Mouse (Mus musculus): ENCODE results near the gene Fam110a. TPM values are rescaled to one million over a fixed set of nuclear protein-coding genes. Genes with fewer than 3 reads are reported as not detected.
A peak's percentile ranks its signal among the peaks of the same experiment; 100 is the strongest.

Fam110a gene
- polyA plus RNA-seq, 1 experiment from 2014 or later: 29.0 TPM

GRCm38 (mm10) chr2:151982476-151982875 lies 2.5 kb upstream of the Fam110a start:
- DNase-seq (ENCODE audit: low spot score) (no peak), ATAC-seq (replicated peaks; ENCODE audit: low FRiP score, low read depth) (no peak)
- Histone ChIP-seq H3K9ac (ENCODE audit: low read depth, low read length) (no peak overlapping the region), H3K4me2 (ENCODE audit: low read length) (no peak overlapping the region), H3K9me3 (replicated peaks; ENCODE audit: low read length) (no peaks in the 10 kb centered on the region), H3K27me3 (ENCODE audit: insufficient read depth, low read length) (no peaks in the 10 kb centered on the region), H3K27ac (no peak overlapping the region), H3K4me3 (replicated peaks; ENCODE audit: low read depth, low read length) (no peak overlapping the region), H3K4me1 (replicated peaks; ENCODE audit: insufficient read depth, low read length) (peaks cover 18% of the 10 kb centered on the region; the same call in 1 of the 2 replicates), H3K36me3 (ENCODE audit: insufficient read depth, low read length) (no peaks in the 10 kb centered on the region)
- no peak for TF ChIP-seq CTCF (IDR thresholded peaks at IDR 0.05; ENCODE audit: low read depth)

- H3K27me3 ChIP-seq (ENCODE audit: insufficient read depth, low read length): no peaks in the 10 kb centered on the region
- H3K27ac ChIP-seq: no peak overlapping the region
- H3K4me1 ChIP-seq (replicated peaks; ENCODE audit: insufficient read depth, low read length): peaks cover 21% of the 10 kb centered on the region; the same call in 1 of the 2 replicates
- no peaks in the 10 kb centered on the region for H3K9me3 ChIP-seq (replicated peaks; ENCODE audit: low read length)
- H3K36me3 ChIP-seq (ENCODE audit: insufficient read depth, low read length): no peaks in the 10 kb centered on the region
- no peak overlapping the region for H3K4me2 ChIP-seq (ENCODE audit: low read length)
- TF ChIP-seq CTCF (IDR thresholded peaks at IDR 0.05; ENCODE audit: low read depth): no peak
- no peak overlapping the region for H3K9ac ChIP-seq (ENCODE audit: low read depth, low read length)
- WGBS: 77% methylated on average over 6 of the region's 6 CpGs
- no peak overlapping the region for H3K4me3 ChIP-seq (replicated peaks; ENCODE audit: low read depth, low read length)
- ATAC-seq (replicated peaks; ENCODE audit: low FRiP score, low read depth) (no peak), DNase-seq (ENCODE audit: low spot score) (no peak)
These were observed 1.2 kb upstream of the Fam110a start for GRCm38 (mm10) chr2:151981268-151981667.

GRCm38 (mm10) chr2:151980355-151980693 lies 305 bp upstream of the Fam110a start:
- peak; percentile 9 for ATAC-seq (replicated peaks; ENCODE audit: low FRiP score, low read depth)
- peak overlapping the region; percentile 94 for H3K4me2 ChIP-seq (ENCODE audit: low read length)
- peak overlapping the region; percentile 83 for H3K9ac ChIP-seq (ENCODE audit: low read depth, low read length)
- H3K27ac ChIP-seq: peak overlapping the region; percentile 77; the same call in 1 of the 2 replicates
- H3K4me3 ChIP-seq (replicated peaks; ENCODE audit: low read depth, low read length): peak overlapping the region; percentile 79
- peaks cover 21% of the 10 kb centered on the region; the same call in 1 of the 2 replicates for H3K4me1 ChIP-seq (replicated peaks; ENCODE audit: insufficient read depth, low read length)
- no peak for DNase-seq (ENCODE audit: low spot score)
- H3K9me3 ChIP-seq (replicated peaks; ENCODE audit: low read length): no peaks in the 10 kb centered on the region
- TF ChIP-seq CTCF (IDR thresholded peaks at IDR 0.05; ENCODE audit: low read depth): no peak
- no peaks in the 10 kb centered on the region for H3K27me3 ChIP-seq (ENCODE audit: insufficient read depth, low read length)
- 37% methylated on average over 3 of the region's 3 CpGs for WGBS
- no peaks in the 10 kb centered on the region for H3K36me3 ChIP-seq (ENCODE audit: insufficient read depth, low read length)

- H3K4me1 ChIP-seq (replicated peaks; ENCODE audit: insufficient read depth, low read length): peaks cover 30% of the 10 kb centered on the region
- H3K9me3 ChIP-seq (replicated peaks; ENCODE audit: low read length): no peaks in the 10 kb centered on the region
- WGBS: 59% methylated on average over 6 of the region's 6 CpGs
- peak overlapping the region; percentile 94 for H3K4me2 ChIP-seq (ENCODE audit: low read length)
- no peak overlapping the region; the same call in 1 of the 2 replicates for H3K27ac ChIP-seq
- no peak for TF ChIP-seq CTCF (IDR thresholded peaks at IDR 0.05; ENCODE audit: low read depth)
- H3K9ac ChIP-seq (ENCODE audit: low read depth, low read length): no peak overlapping the region
- no peak overlapping the region for H3K4me3 ChIP-seq (replicated peaks; ENCODE audit: low read depth, low read length)
- DNase-seq (ENCODE audit: low spot score): no peak
- H3K36me3 ChIP-seq (ENCODE audit: insufficient read depth, low read length): no peaks in the 10 kb centered on the region
- ATAC-seq (replicated peaks; ENCODE audit: low FRiP score, low read depth): no peak
- no peaks in the 10 kb centered on the region for H3K27me3 ChIP-seq (ENCODE audit: insufficient read depth, low read length)
These were observed 1.5 kb downstream of the Fam110a start for GRCm38 (mm10) chr2:151978494-151978893.

- Histone ChIP-seq H3K4me3 (replicated peaks; ENCODE audit: low read depth, low read length) (no peak overlapping the region), H3K36me3 (ENCODE audit: insufficient read depth, low read length) (no peaks in the 10 kb centered on the region), H3K9me3 (replicated peaks; ENCODE audit: low read length) (no peaks in the 10 kb centered on the region), H3K27me3 (ENCODE audit: insufficient read depth, low read length) (no peaks in the 10 kb centered on the region), H3K4me1 (replicated peaks; ENCODE audit: insufficient read depth, low read length) (peaks cover 36% of the 10 kb centered on the region), H3K4me2 (ENCODE audit: low read length) (peak overlapping the region; percentile 7; the same call in 1 of the 2 replicates), H3K9ac (ENCODE audit: low read depth, low read length) (no peak overlapping the region), H3K27ac (no peak overlapping the region; the same call in 1 of the 2 replicates)
- ATAC-seq (replicated peaks; ENCODE audit: low FRiP score, low read depth): no peak
- WGBS: 69% methylated on average over 4 of the region's 4 CpGs
- no peak for DNase-seq (ENCODE audit: low spot score)
- no peak for TF ChIP-seq CTCF (IDR thresholded peaks at IDR 0.05; ENCODE audit: low read depth)
These were observed 2.2 kb downstream of the Fam110a start for GRCm38 (mm10) chr2:151977689-151978440.

- peaks cover 46% of the 10 kb centered on the region for H3K4me1 ChIP-seq (replicated peaks; ENCODE audit: insufficient read depth, low read length)
- H3K4me2 ChIP-seq (ENCODE audit: low read length): no peak overlapping the region
- ATAC-seq (replicated peaks; ENCODE audit: low FRiP score, low read depth): peak; percentile 9
- H3K9me3 ChIP-seq (replicated peaks; ENCODE audit: low read length): no peaks in the 10 kb centered on the region
- peak overlapping the region; percentile 14 for H3K27ac ChIP-seq
- no peaks in the 10 kb centered on the region for H3K36me3 ChIP-seq (ENCODE audit: insufficient read depth, low read length)
- H3K4me3 ChIP-seq (replicated peaks; ENCODE audit: low read depth, low read length): no peak overlapping the region
- H3K9ac ChIP-seq (ENCODE audit: low read depth, low read length): no peak overlapping the region
- DNase-seq (ENCODE audit: low spot score): no peak
- WGBS: 48% methylated on average over 3 of the region's 3 CpGs
- TF ChIP-seq CTCF (IDR thresholded peaks at IDR 0.05; ENCODE audit: low read depth): no peak
- H3K27me3 ChIP-seq (ENCODE audit: insufficient read depth, low read length): no peaks in the 10 kb centered on the region
These were observed 4.0 kb downstream of the Fam110a start for GRCm38 (mm10) chr2:151976067-151976466.

Data from kidney, postnatal 0 days (tissue).